Mouse (Mus musculus) cerebellum, postnatal 14 days (tissue): ENCODE measurements around the gene Ifi47.

Experiments
- DNase-seq, 2 experiments: peaks; one replicate each; pipeline ENCODE4 v3.0.0; 2021; ENCODE audit warnings: mixed read lengths in 2 of 2

The Ifi47 gene

DNA sequence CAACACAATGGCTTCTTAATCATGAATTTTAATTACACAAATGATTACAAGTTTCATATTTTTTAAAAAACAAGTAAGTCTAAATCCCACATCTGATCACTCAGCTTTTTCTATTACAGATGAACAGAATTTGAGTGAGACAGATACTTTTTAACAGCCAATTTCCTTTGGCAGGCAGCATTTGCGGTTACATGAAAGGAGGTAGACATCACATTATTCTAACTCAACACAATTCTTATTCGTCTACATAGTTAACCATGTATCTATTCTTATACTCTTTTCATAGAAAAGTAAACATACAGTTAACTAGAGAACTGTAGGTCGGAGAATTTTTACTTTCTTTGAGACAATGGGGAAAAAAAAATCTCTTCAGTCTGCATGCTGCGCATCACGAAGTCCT, 14.2 kb downstream of the Ifi47 start:
- no peak for DNase-seq

DNA sequence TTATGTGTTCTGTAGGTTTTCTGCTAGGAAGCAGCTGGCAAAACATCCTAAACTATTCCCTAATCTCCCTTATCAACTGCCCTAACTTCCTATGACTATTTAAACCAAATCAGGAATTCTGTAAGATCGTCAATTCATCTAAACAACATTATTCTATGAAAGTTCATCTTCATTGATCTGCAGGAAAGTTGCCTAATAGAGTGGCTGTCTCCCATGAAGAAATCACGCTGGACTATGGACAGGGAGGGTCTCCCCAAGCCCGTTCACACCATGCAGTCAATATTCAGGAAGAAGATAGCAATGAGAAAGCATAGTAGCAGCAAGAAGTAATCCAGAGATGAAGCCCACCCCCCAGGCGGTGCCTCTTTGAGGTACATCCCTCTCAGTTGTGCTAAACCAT, 14.8 kb downstream of the Ifi47 start:
- no peak for DNase-seq

DNA sequence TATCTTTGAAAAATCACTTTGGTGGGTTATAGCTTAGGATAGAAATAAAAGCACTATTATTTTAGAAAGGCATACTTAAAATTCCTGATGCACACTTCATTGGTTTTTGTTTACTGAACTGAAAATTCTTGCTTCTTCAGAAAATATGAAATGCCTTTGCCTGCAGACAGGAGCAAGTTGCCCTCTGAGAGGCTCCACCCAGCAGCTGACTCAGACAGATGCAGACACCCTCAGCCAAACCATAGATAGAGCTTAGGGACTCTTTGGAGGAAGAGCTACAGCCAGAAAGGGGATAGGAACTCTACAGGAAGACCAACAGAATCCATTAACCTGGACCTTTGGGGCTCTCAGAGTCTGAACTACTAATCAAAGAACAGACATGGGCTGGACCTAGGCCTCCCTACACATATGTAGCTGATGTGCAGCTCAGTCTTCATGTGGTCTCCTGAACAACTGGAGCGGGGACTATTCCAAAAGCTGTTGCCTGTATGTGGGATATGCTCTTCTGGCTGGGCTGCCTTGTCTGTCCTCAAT, 15.7 kb downstream of the Ifi47 start:
- DNase-seq, result no peak

DNA sequence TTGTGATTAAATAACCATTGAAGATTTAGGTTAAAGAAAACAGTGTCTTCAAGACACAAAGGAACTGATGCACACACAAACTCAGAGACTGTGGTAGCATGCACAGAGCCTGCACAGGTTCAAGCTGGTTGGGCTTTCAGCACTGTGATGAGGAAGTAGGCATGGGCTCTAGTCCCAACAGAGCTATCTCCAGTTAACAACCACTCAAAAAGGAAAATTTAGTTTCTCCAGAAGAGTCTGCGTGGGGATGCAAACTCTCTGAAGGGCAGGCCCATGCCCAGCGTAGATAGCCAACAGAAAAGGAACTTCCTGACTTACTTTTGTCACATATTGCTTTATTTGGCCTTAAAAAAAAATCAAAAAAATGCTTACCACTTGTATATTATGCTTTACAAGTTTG, 16.4 kb downstream of the Ifi47 start:
- DNase-seq, result no peak

DNA sequence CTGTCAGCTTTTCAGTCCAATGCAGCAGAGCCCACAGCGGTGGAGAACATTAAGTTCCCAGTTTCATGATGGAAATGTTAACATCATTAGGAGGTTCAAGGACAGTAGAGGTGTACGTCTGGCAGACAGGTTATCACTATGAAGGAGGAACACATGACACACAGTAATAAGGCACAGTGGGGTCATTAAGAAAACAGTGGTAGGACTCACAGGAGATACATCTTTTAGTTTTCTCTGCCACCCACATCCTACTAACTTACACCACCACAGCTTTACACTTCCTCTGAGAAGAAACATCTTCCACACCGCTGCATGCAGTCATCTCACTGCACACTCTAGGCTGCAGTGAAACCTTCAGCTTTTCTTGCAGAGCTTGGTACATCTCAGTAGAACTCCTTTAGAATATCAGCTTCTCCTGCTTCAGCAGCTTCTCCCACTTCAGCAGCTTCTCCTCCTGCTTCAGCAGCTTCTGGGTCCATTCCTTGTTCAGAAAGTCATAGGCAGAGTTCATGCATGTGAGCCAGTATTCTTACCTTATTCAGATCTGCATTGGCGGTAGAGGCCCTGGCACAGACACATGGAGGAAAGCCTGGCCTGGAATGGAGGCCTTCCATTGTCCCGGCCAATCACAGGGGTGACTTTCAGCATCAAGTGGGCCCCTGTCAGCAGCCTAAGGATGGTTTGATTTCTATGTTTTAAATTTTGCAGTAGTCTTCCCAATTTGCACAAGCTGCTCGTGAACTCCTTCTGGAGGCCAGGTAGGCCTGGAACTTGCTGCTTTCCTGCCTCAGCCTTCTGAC, 17.7 kb downstream of the Ifi47 start:
- DNase-seq, result no peak

DNA sequence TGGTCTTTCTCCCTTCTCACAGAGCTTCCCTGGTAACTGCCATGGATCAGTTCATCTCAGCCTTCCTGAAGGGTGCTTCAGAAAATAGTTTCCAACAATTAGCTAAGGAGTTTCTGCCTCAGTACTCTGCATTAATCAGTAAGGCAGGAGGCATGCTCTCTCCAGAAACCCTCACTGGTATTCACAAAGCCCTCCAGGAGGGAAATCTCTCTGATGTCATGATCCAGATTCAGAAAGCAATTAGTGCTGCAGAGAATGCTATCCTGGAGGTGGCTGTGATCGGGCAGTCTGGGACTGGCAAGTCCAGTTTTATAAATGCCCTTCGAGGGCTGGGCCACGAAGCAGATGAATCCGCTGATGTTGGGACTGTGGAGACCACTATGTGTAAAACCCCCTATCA, 19.0 kb downstream of the Ifi47 start:
- DNase-seq, result no peak

DNA sequence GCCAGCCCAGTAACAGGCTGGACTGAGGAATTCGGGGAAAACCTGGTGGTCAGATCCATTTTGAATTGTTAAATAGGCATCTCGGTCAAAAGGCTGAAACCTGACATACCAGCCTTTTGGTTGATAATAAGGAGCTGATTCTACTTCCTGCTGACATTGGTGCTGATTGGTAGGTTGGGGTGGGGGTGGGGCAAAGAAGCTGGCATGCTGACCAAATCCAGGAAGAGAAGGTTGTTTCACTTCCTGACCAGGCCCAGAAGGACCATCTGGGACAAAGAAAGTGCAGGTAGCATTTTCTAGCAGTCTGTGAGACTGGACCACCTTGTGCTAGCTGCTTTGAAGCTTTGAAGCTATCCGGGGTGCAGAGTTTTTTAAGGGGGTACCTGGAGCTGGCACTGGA, 24.0 kb downstream of the Ifi47 start:
- no peak for DNase-seq

DNA sequence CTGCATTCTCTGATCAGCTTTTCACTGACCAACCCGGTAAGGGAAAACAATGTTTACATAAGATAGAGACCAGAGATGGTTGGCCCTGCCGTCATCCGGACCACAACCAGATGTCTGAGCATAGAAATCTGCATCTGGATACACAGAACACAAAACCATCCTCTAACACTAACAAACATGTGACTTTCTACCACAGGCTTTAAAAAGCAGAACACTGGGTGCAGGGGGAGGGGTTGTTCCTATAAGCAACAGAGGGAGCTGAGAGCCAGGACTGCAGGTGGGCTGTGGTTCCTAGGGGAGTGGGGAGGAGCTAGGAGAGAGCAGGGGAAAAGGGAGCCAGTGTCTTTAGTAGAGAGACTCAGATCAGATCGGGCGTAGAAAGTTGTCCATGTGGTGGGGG, 25.1 kb downstream of the Ifi47 start:
- no peak for DNase-seq

DNA sequence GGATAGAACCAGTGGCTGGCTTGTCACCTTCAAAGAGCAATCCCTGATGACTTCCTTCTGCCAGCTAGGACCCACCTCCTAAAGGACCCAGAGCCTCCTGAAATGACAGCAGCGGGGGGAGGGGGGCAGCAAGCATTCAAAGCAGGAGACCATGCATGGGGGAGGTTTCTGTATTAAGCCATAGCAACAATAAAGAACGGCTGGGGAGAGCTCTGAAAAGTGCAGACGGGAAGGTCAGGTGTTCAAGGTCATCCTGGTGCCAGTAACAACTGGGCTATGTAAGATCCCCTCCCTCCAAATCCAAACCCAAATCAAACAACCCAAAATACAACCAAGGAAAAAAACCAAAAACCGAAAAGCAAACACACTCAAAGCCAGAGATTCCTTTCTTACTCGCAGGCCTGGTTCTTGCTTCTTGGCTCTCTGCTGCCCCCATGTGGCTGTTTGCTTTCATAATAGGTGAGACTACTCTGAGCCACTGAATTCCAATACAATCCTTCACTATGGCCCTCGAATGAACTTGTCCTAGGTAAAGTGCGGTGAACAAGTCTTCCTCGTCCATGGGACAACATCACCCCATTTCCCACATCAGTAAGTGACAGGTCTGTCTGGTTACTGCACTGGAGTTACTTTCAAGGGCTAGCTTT, 26.8 kb downstream of the Ifi47 start:
- peak; percentile 90 to 96 for DNase-seq

DNA sequence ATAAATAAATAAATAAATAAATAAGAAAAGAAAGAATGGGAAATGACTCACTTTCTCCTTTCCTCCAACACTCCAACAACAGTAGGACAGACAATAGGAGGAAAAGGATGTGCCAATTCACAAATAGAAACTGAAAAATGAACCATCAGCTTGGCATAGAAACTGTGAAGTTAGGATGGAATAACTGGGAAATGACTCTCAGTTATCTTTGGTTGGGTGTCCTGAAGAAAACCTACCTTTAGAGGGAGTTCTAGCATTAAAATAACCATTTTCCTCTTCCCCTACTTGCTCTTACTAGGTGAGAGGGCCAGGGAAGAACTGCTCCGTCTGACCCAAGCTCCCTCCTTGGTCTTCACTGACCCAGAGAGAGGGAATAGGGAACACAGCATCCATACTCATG, 29.4 kb downstream of the Ifi47 start:
- DNase-seq, result no peak

DNA sequence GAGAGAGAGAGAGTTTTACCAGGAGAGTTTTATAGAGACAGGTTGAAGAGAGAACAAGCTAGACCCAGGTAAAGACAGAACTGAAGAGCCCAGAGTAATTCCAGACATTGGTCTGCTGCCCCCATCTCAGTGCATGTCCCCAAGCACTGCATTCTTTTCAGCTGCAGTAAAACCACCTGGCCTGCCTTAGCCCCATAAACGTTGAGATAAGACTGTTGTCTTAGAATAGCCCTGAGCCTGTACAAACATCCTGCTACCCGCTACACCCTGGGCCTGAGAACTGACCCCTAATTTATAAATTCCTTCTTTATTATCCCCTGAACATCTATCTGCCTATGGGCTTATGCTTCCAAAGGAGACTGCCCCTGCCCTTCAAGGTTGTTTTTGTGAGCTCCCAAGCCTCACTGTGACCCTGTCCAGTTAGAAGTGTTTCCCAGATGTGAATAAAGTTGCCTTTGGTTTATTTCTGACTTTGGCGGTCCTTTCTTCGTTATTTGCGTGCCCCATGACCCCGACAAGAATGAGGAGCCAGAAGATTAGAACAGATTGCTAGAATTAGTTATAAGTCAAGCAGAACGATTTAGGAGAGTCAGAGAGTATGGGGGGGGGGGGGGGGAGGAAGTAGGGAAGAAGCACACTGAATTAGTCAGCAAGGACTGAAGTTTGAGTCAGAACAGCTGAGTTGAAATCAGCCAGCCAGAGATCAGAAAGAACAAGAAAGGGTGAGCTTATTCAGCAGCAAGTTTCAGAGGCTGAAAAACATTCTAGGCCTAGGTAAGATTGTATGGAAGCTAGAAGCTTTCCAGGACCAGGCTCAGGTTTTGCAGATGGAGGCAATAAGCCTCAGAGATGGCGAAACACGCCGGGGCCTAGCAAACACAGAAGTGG, 31.5 kb downstream of the Ifi47 start:
- DNase-seq, result no peak

DNA sequence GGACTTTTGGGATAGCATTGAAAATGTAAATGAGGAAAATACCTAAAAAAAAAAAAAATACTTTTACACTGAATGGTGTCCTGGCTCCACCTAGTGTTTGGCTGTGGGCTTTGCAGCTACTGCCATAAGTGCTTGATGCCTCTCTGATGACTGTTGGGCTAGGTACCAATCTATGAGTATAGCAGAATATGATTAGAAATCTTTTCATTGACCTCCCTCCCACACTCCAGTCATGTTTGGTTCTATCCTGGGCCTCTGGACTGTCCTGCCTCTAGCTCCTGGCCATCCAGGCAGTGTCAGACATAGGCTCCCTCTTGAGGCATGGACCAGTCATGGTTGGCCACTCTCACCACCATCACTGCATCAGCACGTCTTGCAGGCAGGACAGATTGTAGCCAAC, 32.4 kb downstream of the Ifi47 start:
- DNase-seq, result peak; percentile 8 to 37

DNA sequence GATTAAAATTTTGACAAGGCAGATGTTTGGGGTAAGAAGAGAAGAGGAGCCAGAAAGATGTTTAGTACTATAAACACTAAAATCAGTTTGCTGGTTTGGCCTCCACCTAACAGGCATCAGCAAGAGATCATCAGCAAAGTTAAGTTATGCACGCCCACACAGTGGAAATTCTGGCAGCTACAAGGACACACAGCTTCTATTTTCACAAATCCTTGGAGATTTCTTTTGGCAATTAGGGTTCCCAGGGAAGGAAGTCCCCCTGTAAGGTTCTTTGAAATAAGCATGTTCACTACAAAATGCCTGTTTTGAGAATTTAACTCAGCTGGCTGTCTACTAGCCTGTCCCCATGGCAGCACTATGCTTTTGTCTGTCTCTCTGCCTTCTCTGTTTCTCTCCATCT, 34.6 kb downstream of the Ifi47 start:
- no peak for DNase-seq

DNA sequence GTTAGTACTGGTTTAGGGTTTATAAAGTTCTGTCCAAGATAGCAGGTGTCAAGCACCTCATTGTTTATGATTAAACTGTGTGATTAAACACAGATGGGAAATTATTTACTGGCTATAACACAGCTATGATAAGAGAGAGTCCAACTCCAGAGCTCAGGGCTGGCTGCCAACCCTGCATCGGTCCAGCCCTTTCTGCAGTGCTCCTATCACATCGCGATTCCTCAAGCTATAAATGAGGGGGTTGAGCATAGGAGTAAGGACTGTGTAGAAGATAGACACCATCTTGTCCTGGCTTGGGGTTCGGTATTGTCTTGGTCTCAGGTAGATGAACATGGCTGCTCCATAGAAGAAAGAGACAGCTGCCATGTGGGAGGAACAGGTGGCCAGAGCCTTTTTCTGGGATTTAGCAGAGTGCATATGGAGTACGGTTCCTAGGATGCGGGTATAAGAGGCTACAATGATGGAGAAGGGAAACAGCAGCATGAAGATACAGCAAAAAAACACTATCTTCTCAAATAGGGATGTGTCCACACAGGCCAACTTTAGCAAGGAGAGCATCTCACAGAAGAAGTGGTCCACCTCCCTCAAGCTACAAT, 36.3 kb downstream of the Ifi47 start:
- no peak for DNase-seq

DNA sequence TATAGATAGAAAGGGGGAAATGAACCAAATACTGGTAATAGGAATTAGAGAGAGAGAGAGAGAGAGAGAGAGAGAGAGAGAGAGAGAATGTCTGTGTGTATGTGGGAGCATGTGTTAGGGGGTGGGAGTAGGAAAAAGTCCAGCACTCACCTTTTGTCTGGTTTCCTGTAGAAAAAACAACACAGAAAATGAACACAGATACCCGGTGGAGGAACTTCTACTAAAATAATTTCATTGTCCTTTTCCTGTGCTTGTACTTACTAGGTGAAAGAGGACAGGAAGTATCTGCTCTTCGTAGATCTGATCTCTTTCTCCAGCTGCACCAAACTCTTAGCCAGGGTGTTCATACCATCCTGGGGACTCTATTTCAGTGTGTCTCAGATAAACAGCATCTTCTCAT, 37.8 kb downstream of the Ifi47 start:
- no peak for DNase-seq

DNA sequence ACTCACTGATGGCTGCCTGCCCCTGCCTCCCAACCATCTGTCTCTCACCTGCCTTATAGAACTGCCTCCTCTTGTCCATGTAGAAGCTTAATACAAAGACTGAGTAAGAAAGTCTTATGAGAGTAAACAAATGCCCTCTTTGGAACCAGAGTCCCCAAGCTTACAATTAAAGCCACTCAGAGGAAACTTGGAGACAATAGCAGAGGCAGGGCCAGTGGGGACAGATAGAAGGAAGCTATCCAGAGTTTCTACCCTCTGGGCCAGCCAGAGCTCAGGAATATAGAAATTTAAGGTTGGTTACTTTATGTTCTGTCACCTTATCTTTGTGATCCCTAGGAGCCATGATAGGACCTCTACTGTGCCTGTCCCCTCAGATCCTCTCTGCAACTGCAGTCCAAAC, 38.4 kb downstream of the Ifi47 start, which contains the start of gene Olfr1396:
Olfr1396 (minus strand) TSS at position 101 of the 400 bp plus-strand sequence.
- DNase-seq, result no peak

DNA sequence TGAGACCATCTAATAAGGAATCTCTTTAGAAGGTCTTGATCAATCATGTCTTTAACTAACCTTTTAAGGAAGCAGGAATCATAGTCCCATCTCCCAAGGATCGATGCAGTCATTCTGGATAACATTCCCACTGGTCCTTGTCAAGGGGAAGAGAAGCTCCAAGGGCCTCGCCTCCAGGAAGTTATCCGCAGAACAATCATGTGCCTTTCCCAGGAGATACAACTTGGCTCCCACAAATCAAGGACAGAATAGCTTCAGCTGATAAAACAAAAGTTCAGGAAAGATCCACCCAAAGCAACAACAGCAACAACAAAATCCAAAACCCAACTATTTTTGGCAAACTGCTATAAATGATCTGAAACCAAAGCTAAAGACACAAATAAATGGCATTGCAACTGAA, 43.2 kb downstream of the Ifi47 start:
- DNase-seq, result no peak

DNA sequence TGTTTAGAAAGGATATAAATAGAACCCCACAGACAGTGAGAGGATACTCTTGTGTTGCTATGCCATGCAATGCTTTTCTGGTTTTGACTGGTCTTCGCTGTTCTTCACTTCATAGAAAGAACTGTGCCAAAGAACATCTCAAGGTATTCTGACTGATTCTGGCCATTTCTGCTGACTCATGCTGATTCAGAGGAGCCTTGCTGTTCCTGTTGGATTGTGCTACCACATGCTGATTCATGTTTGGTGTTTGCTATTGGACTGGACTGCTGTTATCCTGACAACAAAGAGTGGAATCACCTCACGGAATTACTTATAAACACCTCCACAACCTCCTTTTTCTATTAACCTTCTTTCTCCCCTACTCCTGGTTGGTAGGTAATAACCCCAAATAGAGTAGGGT, 47.8 kb downstream of the Ifi47 start:
- no peak for DNase-seq

DNA sequence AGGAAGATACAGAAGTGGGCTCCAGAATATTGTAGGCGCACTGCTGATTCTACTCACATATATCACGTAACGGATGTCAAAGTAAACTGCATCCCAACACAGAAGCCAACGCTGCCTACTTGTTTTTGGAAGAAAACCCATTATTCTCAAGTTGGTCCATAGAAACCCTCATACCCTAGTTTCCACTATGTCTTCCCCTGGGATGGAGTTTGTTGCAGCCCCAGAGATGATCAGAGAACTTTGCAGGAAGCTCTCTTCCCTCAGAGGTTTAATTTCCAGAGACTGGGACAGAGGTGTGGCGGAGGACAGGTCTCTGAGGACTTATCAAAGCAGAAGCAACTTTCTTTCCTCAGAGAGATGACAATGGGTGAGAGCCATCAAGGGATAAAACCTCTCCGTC, 65.6 kb downstream of the Ifi47 start, which contains the start of gene Olfr1395:
Olfr1395 (plus strand) TSS at position 301 of the 400 bp plus-strand sequence.
- no peak for DNase-seq
